Mouse (Mus musculus): ENCODE measurements at regions not wholly inside any gene's neighbourhood (a gene's known extent, or its start where the extent isn't known, plus 50 kb on each side); places are given as distances from the start of the nearest gene placed in this dataset.

- in situ Hi-C loops (cut with MboI; ENCODE audit: low pct_unique_long_range_greater_than_20kb in 1 of 2, low sequenced_read_pairs in 2 of 2, unreplicated experiment in 1 of 2) = no loop called here
Measured at GRCm38 (mm10) chr4:21125892-21126291, 559.9 kb downstream of the Prdm13 start.

GRCm38 (mm10) chr4:21095741-21096140 lies 590.0 kb downstream of the Prdm13 start:
- in situ Hi-C loops (cut with MboI; ENCODE audit: low pct_unique_long_range_greater_than_20kb in 1 of 2, low sequenced_read_pairs in 2 of 2, unreplicated experiment in 1 of 2) = no loop called here

GRCm38 (mm10) chr4:21070198-21070785 lies 615.5 kb downstream of the Prdm13 start:
- in situ Hi-C loops (cut with MboI; ENCODE audit: low pct_unique_long_range_greater_than_20kb in 1 of 2, low sequenced_read_pairs in 2 of 2, unreplicated experiment in 1 of 2) = loop anchor here in 1 of 2 experiments (25.0 kb wide), 1 partner anchor 292 kb away; no protein-coding TSS in a partner anchor

Data from mouse embryonic stem cell (cell line).